Mouse (Mus musculus) megakaryocyte, embryonic 14.5 days (primary cell): ENCODE measurements around the gene Gm11562.

Experiments
- FLI1 ChIP-seq: IDR thresholded peaks from 2 replicates; pipeline ENCODE4 v1.6.1; 2012; ENCODE audit warnings: low read length, inconsistent platforms, mixed read lengths
- GATA1 ChIP-seq: IDR thresholded peaks from 3 replicates; pipeline ENCODE4 v1.6.1; 2012; ENCODE audit warnings: mixed read lengths, low read length, inconsistent platforms, borderline replicate concordance

DNA sequence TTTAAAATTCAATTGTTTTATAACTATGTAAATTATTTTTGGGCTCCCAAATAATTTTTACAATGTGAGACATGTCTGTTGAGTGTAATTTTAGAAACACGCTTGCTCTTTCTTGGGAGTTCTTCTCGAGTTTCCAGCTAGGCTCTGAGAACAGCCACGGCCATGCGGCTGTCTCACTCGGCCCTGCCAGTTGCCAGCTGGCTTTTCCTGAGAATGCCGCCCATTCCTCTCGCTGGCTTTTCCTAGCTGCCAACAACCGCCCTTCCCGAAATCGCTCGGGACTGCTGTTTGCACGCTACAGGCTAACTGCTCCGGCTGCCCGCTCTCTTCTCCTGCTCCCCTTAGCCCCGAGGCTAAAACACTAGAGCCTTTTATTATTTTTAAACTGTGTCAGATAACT, 26.2 kb upstream of the Gm11562 start:
- TF ChIP-seq GATA1 (no peak), FLI1 (no peak)
